Mouse (Mus musculus) left cerebral cortex, postnatal 4 days (tissue): ENCODE results near the gene Eif4enif1. TPM values are rescaled to one million over a fixed set of nuclear protein-coding genes. Genes with fewer than 3 reads are reported as not detected.
"Not testable (repeated sequence)": the region's sequence is repeated elsewhere in the genome, so short reads cannot be mapped to it uniquely, and the experiment has no call there.

Experiments used
- DNase-seq: peaks from one replicate; pipeline ENCODE4 v3.0.0-alpha.2; 2022
- intact Hi-C: fragments of 180-260 bp; cut with DNase I; formaldehyde crosslinking; loops from one replicate; pipeline ENCODE4 v1.15.1; 2025
- total RNA-seq, 2 experiments: library from RNA; stranded (reverse); gene quantifications; 2 replicates each; pipeline ENCODE4 v1.2.3; 2021

The Eif4enif1 gene
- total RNA-seq, 2 experiments from 2014 or later = 73.6 to 76.8 TPM

DNA sequence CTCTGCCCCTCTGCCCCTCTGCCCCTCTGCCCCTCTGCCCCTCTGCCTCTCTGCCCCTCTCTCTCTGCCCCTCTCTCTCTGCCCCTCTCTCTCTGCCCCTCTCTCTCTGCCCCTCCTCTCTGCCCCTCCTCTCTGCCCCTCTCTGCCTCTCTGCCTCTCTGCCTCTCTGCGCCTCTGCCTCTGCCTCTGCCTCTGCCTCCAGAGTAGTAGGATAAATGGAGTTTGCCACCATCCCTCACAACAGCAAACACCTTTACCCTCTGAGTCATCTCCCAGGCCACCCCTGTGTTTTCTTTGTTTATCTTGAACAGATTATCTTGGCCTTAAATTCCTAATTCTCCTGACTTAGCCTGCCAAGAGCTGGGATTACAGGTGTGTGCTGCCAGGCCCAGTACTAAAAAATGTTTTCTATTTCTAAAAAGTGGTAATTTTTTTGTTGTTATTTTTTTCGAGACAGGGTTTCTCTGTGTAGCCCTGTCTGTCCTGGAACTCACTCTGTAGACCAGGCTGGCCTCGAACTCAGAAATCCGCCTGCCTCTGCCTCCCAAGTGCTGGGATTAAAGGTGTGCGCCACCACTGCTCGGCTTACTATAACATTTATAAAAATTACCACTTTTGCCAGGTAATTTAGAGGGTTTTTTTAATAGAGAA, 21.6 kb upstream of the Eif4enif1 start:
- intact Hi-C loops, DNase-seq: not testable (repeated sequence)

DNA sequence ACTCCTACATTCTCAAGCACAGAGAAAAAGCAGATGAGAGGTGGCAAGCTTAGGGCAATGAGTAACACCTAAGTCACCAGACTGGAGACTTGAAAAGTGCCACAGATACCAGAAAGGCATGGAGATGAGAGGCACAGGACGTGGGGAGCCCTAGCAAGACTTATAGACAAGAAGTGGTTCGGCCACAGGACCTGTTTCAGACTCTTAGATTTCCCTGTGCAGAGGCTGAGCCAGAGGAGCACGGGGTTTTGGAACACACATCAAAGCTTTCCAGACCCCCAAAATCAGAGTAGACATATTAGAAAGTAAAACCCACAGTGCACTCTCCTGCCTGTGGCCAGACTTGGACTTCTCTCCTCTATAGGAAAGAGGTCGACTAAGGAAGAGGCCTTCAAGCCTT, 20.9 kb upstream of the Eif4enif1 start:
- DNase-seq = peak; percentile 46
- intact Hi-C loops = not testable (repeated sequence)

- intact Hi-C loops, DNase-seq: not testable (repeated sequence)
These were observed 20.2 kb upstream of the Eif4enif1 start for GRCm38 (mm10) chr11:3181971-3182370.

DNA sequence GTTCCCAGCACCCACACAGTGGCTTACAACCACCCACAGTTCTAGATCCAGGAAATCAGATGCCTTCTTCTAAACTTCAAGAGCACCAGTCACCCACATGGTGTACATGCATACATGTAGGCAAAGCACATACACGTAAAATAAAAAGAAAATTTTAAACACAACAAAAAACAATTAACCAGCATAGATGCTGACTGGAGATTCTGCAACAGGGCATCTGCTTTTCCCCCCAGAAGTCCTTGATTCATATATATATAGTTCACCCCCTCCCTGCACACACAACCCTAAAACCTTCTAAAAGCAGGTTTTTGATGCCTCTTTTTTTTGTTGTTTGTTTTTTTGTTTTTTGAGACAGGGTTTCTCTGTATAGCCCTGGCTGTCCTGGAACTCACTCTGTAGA, 19.5 kb upstream of the Eif4enif1 start:
- intact Hi-C loops, DNase-seq: not testable (repeated sequence)

GRCm38 (mm10) chr11:3193363-3193762, 8.8 kb upstream of the Eif4enif1 start, which contains the start of gene Sfi1:
Gene Sfi1 (minus strand): TSS chr11:3193463.
- intact Hi-C loops = no loop called here
- DNase-seq = no peak

DNA sequence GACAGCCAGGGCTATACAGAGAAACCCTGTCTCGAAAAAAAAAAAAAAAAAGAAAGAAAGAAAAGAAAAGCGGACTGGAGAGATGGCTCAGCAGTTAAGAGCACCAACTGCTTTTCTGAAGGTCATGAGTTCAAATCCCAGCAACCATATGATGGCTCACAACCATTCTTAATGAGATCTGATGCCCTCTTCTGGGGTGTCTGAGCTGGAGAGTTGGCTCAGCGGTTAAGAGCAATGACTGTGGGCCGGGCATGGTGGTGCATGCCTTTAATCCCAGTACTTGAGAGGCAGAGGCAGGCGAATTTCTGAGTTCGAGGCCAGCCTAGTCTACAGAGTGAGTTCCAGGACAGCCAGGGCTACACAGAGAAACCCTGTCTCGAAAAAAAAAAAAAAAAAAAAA, 1.6 kb upstream of the Eif4enif1 start:
- intact Hi-C loops, DNase-seq: not testable (repeated sequence)

- intact Hi-C loops = no loop called here
- DNase-seq = peak; percentile 9
These were observed 614 bp upstream of the Eif4enif1 start for GRCm38 (mm10) chr11:3201326-3202230.

DNA sequence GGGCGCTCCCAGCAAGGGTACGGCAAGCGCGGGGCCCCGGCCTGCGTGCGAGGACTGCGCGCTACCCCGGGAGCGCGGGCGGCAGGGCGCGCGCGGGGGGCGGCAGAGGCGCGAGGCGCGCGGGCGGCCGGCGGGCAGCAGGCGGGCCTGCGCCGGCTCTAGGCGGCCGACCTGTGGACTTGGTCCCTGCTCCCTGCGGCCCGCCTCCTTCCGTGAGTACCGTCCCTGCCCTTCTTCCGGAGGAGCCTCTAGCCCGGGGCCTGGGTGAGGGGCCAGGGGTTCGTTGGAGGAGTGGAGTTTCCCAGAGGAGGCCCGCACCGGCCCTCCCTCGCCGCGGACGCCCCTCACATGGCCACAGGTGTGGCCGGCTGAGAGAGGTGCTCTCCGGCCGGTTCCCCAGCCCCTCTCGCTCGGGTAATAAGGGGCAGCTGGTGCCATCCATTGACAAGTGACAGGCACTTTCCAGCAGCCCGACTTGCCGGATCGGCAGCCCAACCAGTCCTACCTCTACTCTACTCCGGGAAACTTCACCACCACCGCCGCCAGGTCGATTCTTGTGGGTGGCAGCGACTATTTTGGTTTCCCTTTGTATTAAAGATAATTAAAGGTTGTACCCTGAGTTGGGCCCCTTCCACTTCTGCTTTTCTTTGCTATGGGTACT, 719 bp downstream of the Eif4enif1 start:
- intact Hi-C loops = no loop called here
- peak; percentile 56 for DNase-seq

GRCm38 (mm10) chr11:3203771-3204170, 1.6 kb downstream of the Eif4enif1 start:
- no peak for DNase-seq
- intact Hi-C loops = no loop called here

DNA sequence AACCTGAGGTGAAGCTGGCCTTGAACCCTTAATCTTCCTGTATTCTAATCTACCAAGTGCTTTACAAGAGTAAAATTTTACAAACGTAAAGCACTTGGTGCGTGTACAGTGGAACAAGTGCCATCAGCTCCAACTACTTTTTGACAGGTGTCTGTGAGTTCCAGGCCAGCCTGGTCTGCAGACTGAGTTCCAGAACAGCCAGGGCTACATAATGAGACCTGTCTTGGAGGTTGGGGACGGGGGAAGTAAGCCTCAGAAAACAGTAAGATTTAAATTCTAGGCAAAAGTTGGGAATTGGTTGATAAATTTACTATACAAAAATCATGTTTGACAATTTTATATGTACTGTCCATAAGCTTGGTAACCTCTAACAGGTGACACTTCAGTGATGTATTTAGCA, 3.0 kb downstream of the Eif4enif1 start:
- intact Hi-C loops = no loop called here

GRCm38 (mm10) chr11:3206783-3207182, 4.6 kb downstream of the Eif4enif1 start:
- intact Hi-C loops = no loop called here
- DNase-seq = no peak

More for the DNA sequence above, 3.0 kb downstream of the Eif4enif1 start:
- no peak for DNase-seq

- intact Hi-C loops = no loop called here
- no peak for DNase-seq
These were observed 10.3 kb downstream of the Eif4enif1 start for GRCm38 (mm10) chr11:3212526-3212925.

DNA sequence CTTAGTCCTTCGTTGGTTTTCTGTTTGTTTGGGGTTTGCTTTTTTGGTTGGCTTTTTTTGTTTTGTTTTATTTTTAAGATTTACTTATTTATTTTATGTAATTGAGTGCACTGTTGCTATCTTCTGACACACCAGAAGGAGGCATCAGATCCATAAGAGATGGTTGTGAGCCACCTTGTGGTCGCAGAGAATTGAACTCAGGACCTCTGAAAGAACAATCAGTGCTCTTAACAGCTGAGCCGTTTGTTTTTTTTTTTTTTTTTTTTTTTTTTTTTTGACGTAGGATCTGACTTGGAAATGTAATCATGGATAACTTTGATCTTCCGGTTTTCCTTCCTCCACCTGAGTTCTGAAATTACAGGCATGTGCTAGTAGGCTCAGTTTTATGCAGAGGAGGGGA, 20.9 kb downstream of the Eif4enif1 start:
- DNase-seq = no peak
- intact Hi-C loops = no loop called here

DNA sequence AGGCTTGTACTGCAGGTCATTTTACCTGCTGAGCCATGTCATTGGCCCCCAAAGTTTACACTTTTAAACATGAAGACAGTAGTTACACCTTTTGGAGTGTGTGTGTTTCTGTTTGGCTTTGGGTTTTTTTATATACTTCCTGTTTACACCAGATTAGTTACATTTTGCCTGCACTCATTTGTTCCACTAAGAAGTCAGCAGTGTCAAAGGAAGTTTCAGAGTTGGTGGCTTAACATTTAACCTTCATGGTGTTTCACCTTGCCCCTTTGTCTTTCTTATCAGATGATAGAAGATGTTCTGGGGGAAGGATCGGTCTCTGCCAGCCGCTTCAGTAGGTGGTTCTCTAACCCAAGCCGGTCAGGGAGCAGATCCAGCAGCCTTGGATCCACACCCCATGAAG, 24.9 kb downstream of the Eif4enif1 start:
- no peak for DNase-seq
- intact Hi-C loops = no loop called here

DNA sequence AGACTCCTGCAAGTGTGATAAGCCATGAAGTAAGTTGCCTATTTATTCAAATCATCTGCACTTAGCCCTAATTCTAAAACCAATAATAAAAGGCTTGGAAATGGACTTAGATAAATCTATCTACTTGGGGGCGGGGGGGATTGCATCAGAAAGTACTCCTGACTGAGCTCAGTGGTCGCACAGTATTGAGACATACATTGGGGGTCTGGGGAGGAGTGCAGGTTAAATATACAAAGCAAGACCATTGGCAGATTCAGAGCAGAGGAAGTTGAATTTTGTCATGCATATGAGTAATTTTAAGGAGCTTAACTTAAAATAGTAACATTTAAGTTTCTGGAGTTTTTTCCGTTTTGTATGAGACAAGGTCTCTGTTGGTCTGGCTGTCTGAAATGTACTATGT, 30.1 kb downstream of the Eif4enif1 start:
- no peak for DNase-seq
- intact Hi-C loops = no loop called here

DNA sequence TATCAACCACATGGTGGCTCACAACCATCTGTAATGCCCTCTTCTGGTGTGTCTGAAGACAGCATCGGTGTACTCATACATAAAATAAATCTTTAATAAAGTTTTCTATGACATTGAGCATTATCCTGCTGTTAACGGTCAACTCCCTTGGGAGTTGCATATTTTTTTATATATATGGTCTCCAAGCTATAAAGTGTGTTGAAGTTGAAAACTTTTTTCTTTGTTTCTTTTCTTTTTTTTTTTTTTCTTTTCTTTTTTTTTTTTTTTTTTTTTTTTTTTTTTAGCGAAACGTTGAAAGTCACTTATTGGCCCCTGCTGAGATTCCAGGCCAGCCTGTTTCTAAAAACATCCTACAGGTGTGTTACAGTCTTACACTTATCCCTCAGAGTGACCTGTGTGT, 31.5 kb downstream of the Eif4enif1 start:
- DNase-seq = no peak
- intact Hi-C loops = no loop called here

GRCm38 (mm10) chr11:3235277-3235676, 33.1 kb downstream of the Eif4enif1 start:
- peak; percentile 16 for DNase-seq
- intact Hi-C loops = no loop called here

DNA sequence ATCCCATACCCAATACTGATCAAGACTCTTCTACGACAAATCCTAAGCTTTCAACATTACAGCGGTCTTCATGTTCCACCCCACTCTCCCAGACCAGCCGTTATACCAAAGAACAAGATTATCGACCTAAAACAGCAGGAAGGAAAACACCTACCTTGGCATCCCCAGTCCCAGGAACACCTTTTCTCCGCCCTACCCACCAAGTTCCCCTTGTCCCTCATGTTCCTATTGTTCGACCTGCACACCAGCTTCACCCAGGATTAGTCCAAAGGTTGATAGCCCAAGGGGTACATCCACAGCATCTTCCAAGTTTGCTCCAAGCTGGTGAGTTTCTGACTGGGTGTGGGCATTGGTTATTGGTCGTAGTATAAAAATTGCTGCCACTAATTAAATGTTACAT, 40.2 kb downstream of the Eif4enif1 start:
- intact Hi-C loops = no loop called here
- no peak for DNase-seq

- DNase-seq = peak; percentile 47
- intact Hi-C loops = no loop called here
These were observed 41.6 kb downstream of the Eif4enif1 start for GRCm38 (mm10) chr11:3243771-3244170.

DNA sequence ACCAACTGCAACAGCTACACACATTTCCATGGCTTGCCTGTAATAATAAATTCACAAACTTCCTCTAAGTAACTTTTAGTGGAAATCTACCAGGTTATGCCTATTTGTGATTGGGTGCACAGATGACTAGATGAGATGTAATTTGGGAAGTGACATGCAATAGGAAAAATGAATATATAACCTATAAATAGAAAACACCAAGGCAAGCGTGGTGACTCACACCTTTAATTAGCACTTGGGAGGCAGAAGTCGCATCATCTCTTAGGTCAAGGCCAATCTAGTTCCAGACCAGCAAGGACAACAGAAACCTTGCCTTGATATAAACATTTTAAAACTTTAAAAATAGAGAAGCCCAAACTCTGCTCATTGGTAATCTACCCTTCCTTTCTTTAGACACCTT, 45.2 kb downstream of the Eif4enif1 start:
- intact Hi-C loops = no loop called here

DNA sequence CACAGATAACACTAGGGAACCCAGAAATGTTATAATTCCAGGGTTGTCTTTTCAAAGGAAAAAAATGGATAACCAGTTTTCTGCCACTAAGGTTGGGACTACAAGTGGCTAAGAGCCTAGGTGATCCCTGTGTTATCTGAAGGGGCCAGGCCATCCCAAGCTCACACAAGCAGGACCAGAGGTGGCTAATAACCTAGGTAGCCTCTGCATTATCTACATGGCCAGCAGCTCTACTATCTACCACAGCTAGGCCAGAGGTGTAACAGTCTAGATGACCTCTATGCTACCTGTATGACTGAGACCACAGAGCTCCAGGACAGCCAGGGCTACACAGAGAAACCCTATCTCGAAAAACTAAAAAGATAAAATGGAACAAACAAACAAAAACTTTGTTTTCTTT, 57.3 kb downstream of the Eif4enif1 start:
- DNase-seq = no peak
- intact Hi-C loops = no loop called here

More for the DNA sequence above, 45.2 kb downstream of the Eif4enif1 start:
- no peak for DNase-seq
